ENCODE assay signal across 7 mouse cellular contexts in genomic region chr10:29534830-29535227, GRCm38 (mm10). TPM values are rescaled to one million over a fixed set of nuclear protein-coding genes. Genes with fewer than 3 reads are reported as not detected.
DNase-seq lines count a peak whose midpoint lies in the region; ATAC-seq lines count a peak whose summit lies in the region.

No protein-coding gene starts in this region.

- ATAC-seq in lung, embryonic 16.5 days (ENCODE audit: low read depth) = no peak
- peak; percentile 33; the same call in 1 of the 2 replicates for ATAC-seq in forebrain, embryonic 12.5 days (ENCODE audit: low FRiP score)
- ATAC-seq in liver, embryonic 11.5 days (replicated peaks; ENCODE audit: low FRiP score) = no peak; the same call in 1 of the 2 replicates
- no peak for ATAC-seq in stomach, embryonic 16.5 days (ENCODE audit: insufficient read depth, low FRiP score)

- peak overlapping the region; percentile 83 for H3K4me2 ChIP-seq in lung, embryonic 16.5 days (ENCODE audit: low read depth, low read length)
- peak overlapping the region; percentile 89 for H3K4me2 ChIP-seq in forebrain, embryonic 12.5 days
- H3K4me2 ChIP-seq in liver, embryonic 11.5 days = peak overlapping the region; percentile 78
- peak overlapping the region; percentile 88 for H3K4me2 ChIP-seq in stomach, embryonic 16.5 days (ENCODE audit: low read depth, low read length)

- DNase-seq in lung, postnatal 36 days = no peak
- DNase-seq in liver, embryonic 11.5 days (ENCODE audit: low spot score) = no peak
- no peak for DNase-seq in layer of hippocampus, postnatal 36 days
- no peak for DNase-seq in urinary bladder, postnatal 10 days (ENCODE audit: low spot score)

- H3K36me3 ChIP-seq in lung, embryonic 16.5 days (ENCODE audit: control insufficient read depth, insufficient read depth, low read length) = no peaks in the 10 kb centered on the region
- no peaks in the 10 kb centered on the region for H3K36me3 ChIP-seq in forebrain, embryonic 12.5 days (replicated peaks)
- H3K36me3 ChIP-seq in liver, embryonic 11.5 days (ENCODE audit: control insufficient read depth, insufficient read depth, low read length) = no peaks in the 10 kb centered on the region
- no peaks in the 10 kb centered on the region for H3K36me3 ChIP-seq in stomach, embryonic 16.5 days (ENCODE audit: control insufficient read depth, insufficient read depth, low read length)

- peak overlapping the region; percentile 59 for H3K4me3 ChIP-seq in lung, embryonic 16.5 days (ENCODE audit: low read length)
- H3K4me3 ChIP-seq in forebrain, embryonic 12.5 days (replicated peaks) = peak overlapping the region; percentile 62
- peak overlapping the region; percentile 60 for H3K4me3 ChIP-seq in liver, embryonic 11.5 days (ENCODE audit: low read depth, low read length)
- peak overlapping the region; percentile 73 for H3K4me3 ChIP-seq in stomach, embryonic 16.5 days (replicated peaks; ENCODE audit: low read length)

- H3K27me3 ChIP-seq in lung, embryonic 16.5 days (ENCODE audit: control insufficient read depth, insufficient read depth, low read depth, low read length) = peaks cover 33% of the 10 kb centered on the region
- H3K27me3 ChIP-seq in forebrain, embryonic 12.5 days = peaks cover 35% of the 10 kb centered on the region
- H3K27me3 ChIP-seq in liver, embryonic 11.5 days (replicated peaks; ENCODE audit: control insufficient read depth, insufficient read depth, low read length) = peaks cover 34% of the 10 kb centered on the region
- H3K27me3 ChIP-seq in stomach, embryonic 16.5 days (ENCODE audit: control insufficient read depth, insufficient read depth, low read length) = peaks cover 10% of the 10 kb centered on the region

- 3% methylated on average over 6 of the region's 7 CpGs for WGBS in lung, embryonic 16.5 days
- 0% methylated on average over 7 of the region's 7 CpGs for WGBS in forebrain, embryonic 12.5 days
- WGBS in liver, embryonic 11.5 days = under 1% methylated on average over 7 of the region's 7 CpGs
- WGBS in stomach, embryonic 16.5 days = 2% methylated on average over 7 of the region's 7 CpGs

- no peaks in the 10 kb centered on the region for H3K9me3 ChIP-seq in lung, embryonic 16.5 days (ENCODE audit: control insufficient read depth, low read length)
- H3K9me3 ChIP-seq in forebrain, embryonic 12.5 days = no peaks in the 10 kb centered on the region
- no peaks in the 10 kb centered on the region for H3K9me3 ChIP-seq in liver, embryonic 11.5 days (ENCODE audit: control insufficient read depth, low read length)
- H3K9me3 ChIP-seq in stomach, embryonic 16.5 days (replicated peaks; ENCODE audit: control insufficient read depth, low read length) = no peaks in the 10 kb centered on the region

- H3K27ac ChIP-seq in lung, embryonic 16.5 days (ENCODE audit: low read length) = no peak overlapping the region
- H3K27ac ChIP-seq in forebrain, embryonic 12.5 days = peak overlapping the region; percentile 69
- H3K27ac ChIP-seq in liver, embryonic 11.5 days (ENCODE audit: low read depth, low read length) = no peak overlapping the region
- no peak overlapping the region for H3K27ac ChIP-seq in stomach, embryonic 16.5 days (ENCODE audit: low read length)

- no peak overlapping the region for H3K9ac ChIP-seq in lung, embryonic 16.5 days (ENCODE audit: low read length)
- H3K9ac ChIP-seq in forebrain, embryonic 12.5 days = peak overlapping the region; percentile 71
- H3K9ac ChIP-seq in liver, embryonic 11.5 days (ENCODE audit: low read depth, low read length) = no peak overlapping the region
- peak overlapping the region; percentile 70 for H3K9ac ChIP-seq in stomach, embryonic 16.5 days (ENCODE audit: low read length)

- peaks cover 18% of the 10 kb centered on the region for H3K4me1 ChIP-seq in lung, embryonic 16.5 days (replicated peaks; ENCODE audit: control insufficient read depth, insufficient read depth, low read length)
- peaks cover 26% of the 10 kb centered on the region for H3K4me1 ChIP-seq in forebrain, embryonic 12.5 days
- no peaks in the 10 kb centered on the region; the same call in 1 of the 2 replicates for H3K4me1 ChIP-seq in liver, embryonic 11.5 days (replicated peaks; ENCODE audit: control insufficient read depth, insufficient read depth, low read length)
- peaks cover 8% of the 10 kb centered on the region; the same call in 1 of the 2 replicates for H3K4me1 ChIP-seq in stomach, embryonic 16.5 days (ENCODE audit: control insufficient read depth, insufficient read depth, low read length)

RNA-seq across cellular contexts. Expression of gene Rspo3, which starts 0.8 kb away (rescaled TPM):
- 1.7 and 1.9 TPM in 2 replicates for polyA plus RNA-seq in lung, embryonic 16.5 days (2015; fragmentation: Nextera tagmentation; extraction: Ambion mirVana)
- polyA plus RNA-seq in forebrain, embryonic 12.5 days (2016; fragmentation: Nextera tagmentation; extraction: Ambion mirVana) = 31.7 and 45.8 TPM in 2 replicates
- polyA plus RNA-seq in liver, embryonic 11.5 days (2014; fragmentation: Nextera tagmentation; extraction: Ambion mirVana) = 8.4 and 9.4 TPM in 2 replicates
- 9.8 and 12.0 TPM in 2 replicates for polyA plus RNA-seq in stomach, embryonic 16.5 days (2015; fragmentation: Nextera tagmentation; extraction: Ambion mirVana)
- total RNA-seq in layer of hippocampus, postnatal 36 days (2021) = 10 to 100 TPM; 11.1 to 11.4 TPM

Comparison
In these comparisons a context has a peak if more than half of its experiments do, and no peak if none do; other contexts are left out.
1. H3K9ac ChIP-seq: peak in forebrain, embryonic 12.5 days (single experiment) and stomach, embryonic 16.5 days (single experiment); none in lung, embryonic 16.5 days (single experiment) and liver, embryonic 11.5 days (single experiment).
2. Peak in every context shown above with its lines, with median percentiles within 50 percentile points of each other: H3K4me2 ChIP-seq and H3K4me3 ChIP-seq.